Mouse (Mus musculus) heart, embryonic 14.5 days (tissue): ENCODE data around the gene Hunk. TPM values are rescaled to one million over a fixed set of nuclear protein-coding genes. Genes with fewer than 3 reads are reported as not detected.

Experiments
- ATAC-seq: fragments of 200-750 bp; cut with Nextera tagmentation; 2 replicates; pipeline ENCODE4 v1.8.0; 2017; ENCODE audit warnings: low read depth, moderate TSS enrichment; ENCODE audit not compliant: insufficient number of reproducible peaks, insufficient read depth, low FRiP score
- H3K27ac ChIP-seq, 2 experiments: fragments of 200-500 bp in 1 of 2; fragments of 300-500 bp in 1 of 2; sonication (generic) in 1 of 2; replicated peaks in 1 of 2; 2 replicates each; pipeline ENCODE4 v1.5.1; 2012 to 2014; ENCODE audit warnings: low read depth in 2 of 2, low read length in 2 of 2, control low read depth in 1 of 2, mild to moderate bottlenecking in 1 of 2, mixed read lengths in 1 of 2; ENCODE audit not compliant: control insufficient read depth in 1 of 2, insufficient read depth in 1 of 2
- H3K27me3 ChIP-seq: fragments of 300-500 bp; sonication (generic); 2 replicates; pipeline ENCODE4 v1.6.1; 2014; ENCODE audit warnings: mild to moderate bottlenecking, low read length, control low read depth; ENCODE audit not compliant: control insufficient read depth, insufficient read depth
- H3K36me3 ChIP-seq: fragments of 300-500 bp; sonication (generic); 2 replicates; pipeline ENCODE4 v1.6.1; 2014; ENCODE audit warnings: mild to moderate bottlenecking, control low read depth, low read length, mixed read lengths; ENCODE audit not compliant: control insufficient read depth, insufficient read depth
- H3K4me1 ChIP-seq, 2 experiments: fragments of 200-500 bp in 1 of 2; fragments of 300-500 bp in 1 of 2; sonication (generic) in 1 of 2; 2 replicates each; pipeline ENCODE4 v1.6.1; 2012 to 2014; ENCODE audit warnings: low read length in 2 of 2, control low read depth in 1 of 2, mixed read lengths in 1 of 2; ENCODE audit not compliant: control insufficient read depth in 2 of 2, insufficient read depth in 2 of 2
- H3K4me2 ChIP-seq: fragments of 300-500 bp; sonication (generic); 2 replicates; pipeline ENCODE4 v1.6.1; 2014; ENCODE audit warnings: mild to moderate bottlenecking, low read length
- H3K4me3 ChIP-seq, 2 experiments: fragments of 200-500 bp in 1 of 2; fragments of 300-500 bp in 1 of 2; sonication (generic) in 1 of 2; 2 replicates each; pipeline ENCODE4 v1.5.1; 2012 to 2014; ENCODE audit warnings: low read length in 2 of 2, mild to moderate bottlenecking in 2 of 2, control low read depth in 1 of 2, low read depth in 1 of 2, moderate library complexity in 1 of 2; ENCODE audit not compliant: control insufficient read depth in 1 of 2, insufficient read depth in 1 of 2
- H3K9ac ChIP-seq: fragments of 300-500 bp; sonication (generic); 2 replicates; pipeline ENCODE4 v1.6.1; 2014; ENCODE audit warnings: mild to moderate bottlenecking, low read length
- H3K9me3 ChIP-seq: fragments of 300-500 bp; sonication (generic); 2 replicates; pipeline ENCODE4 v1.6.1; 2016; ENCODE audit warnings: low read length, control low read depth; ENCODE audit not compliant: control insufficient read depth
- WGBS: fragments of 180-500 bp; shearing (Covaris S2); extraction: QIAGEN DNeasy Blood & Tissue Kit; methylation state at CpG from one replicate; pipeline ENCODE4 v1.1.7; 2014; 5-methylcytosine and 5-hydroxymethylcytosine counted together
- polyA plus RNA-seq: library from polyadenylated mRNA; unstranded; fragments of >200 nt; fragmentation: Nextera tagmentation; extraction: Ambion mirVana; gene quantifications from 2 replicates; pipeline ENCODE4 v1.2.1, GENCODE M21; 2014

Gene Hunk
- polyA plus RNA-seq, 1 experiment from 2014 or later = 10.4 TPM

GRCm38 (mm10) chr16:90384058-90384457 lies 1.8 kb upstream of the Hunk start:
- Histone ChIP-seq H3K27me3 (no peaks in the 10 kb centered on the region), H3K9ac (no peak overlapping the region), H3K4me1 (peaks cover 14 to 21% of the 10 kb centered on the region in 2 experiments), H3K9me3 (peaks cover 4% of the 10 kb centered on the region; the same call in 1 of the 2 replicates), H3K27ac (no peak overlapping the region), H3K4me2 (no peak overlapping the region), H3K36me3 (no peaks in the 10 kb centered on the region), H3K4me3 (no peak overlapping the region)
- WGBS = 44% methylated on average over 3 of the region's 3 CpGs
- no peak for ATAC-seq

GRCm38 (mm10) chr16:90384846-90385245 lies 967 bp upstream of the Hunk start:
- Histone ChIP-seq H3K4me3 (peak overlapping the region; percentile 64 to 91), H3K9ac (peak overlapping the region; percentile 97), H3K4me1 (peaks cover 18 to 29% of the 10 kb centered on the region in 2 experiments), H3K9me3 (peaks cover 4% of the 10 kb centered on the region; the same call in 1 of the 2 replicates), H3K36me3 (no peaks in the 10 kb centered on the region), H3K27ac (0 out of 4 replicates have a peak overlapping the region, but pooled peaks of 1 of the 2 experiments have one; percentile 92), H3K4me2 (peak overlapping the region; percentile 86), H3K27me3 (no peaks in the 10 kb centered on the region)
- ATAC-seq = no peak
- WGBS = 8% methylated on average over 12 of the region's 12 CpGs

DNA sequence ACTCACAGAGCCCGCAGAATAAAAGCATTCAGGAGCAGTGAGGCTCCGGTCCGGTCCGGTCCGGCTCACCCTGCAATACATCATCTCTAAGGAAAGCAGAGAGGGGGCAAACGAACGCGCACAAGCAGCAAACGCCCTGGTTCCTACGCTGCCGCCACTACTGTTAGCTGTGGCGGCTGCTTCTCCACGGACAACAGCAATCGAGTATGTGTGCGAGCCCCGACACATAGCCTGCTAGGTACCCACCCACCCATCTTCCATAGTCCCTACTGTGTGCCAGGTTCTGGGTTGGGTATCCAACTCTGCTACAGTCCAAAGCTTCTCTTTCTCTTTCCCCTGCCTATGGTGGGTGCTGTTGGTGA lies 506 bp upstream of the Hunk start:
- Histone ChIP-seq H3K9ac (peak overlapping the region; percentile 97), H3K4me3 (peak overlapping the region; percentile 64 to 91), H3K36me3 (no peaks in the 10 kb centered on the region), H3K4me1 (peaks cover 21 to 33% of the 10 kb centered on the region in 2 experiments), H3K27ac (peak overlapping the region; percentile 78 to 92), H3K9me3 (peaks cover 4% of the 10 kb centered on the region; the same call in 1 of the 2 replicates), H3K4me2 (peak overlapping the region; percentile 86), H3K27me3 (no peaks in the 10 kb centered on the region)
- ATAC-seq = no peak
- under 1% methylated on average over 16 of the region's 16 CpGs for WGBS

GRCm38 (mm10) chr16:90386514-90387160 lies 824 bp downstream of the Hunk start:
- Histone ChIP-seq H3K4me3 (peak overlapping the region; percentile 64 to 91), H3K27ac (peak overlapping the region; percentile 78 to 92), H3K4me1 (peaks cover 27 to 34% of the 10 kb centered on the region in 2 experiments), H3K4me2 (peak overlapping the region; percentile 86), H3K36me3 (peaks cover 12% of the 10 kb centered on the region), H3K27me3 (no peaks in the 10 kb centered on the region), H3K9ac (peak overlapping the region; percentile 97), H3K9me3 (peaks cover 6% of the 10 kb centered on the region; the same call in 1 of the 2 replicates)
- under 1% methylated on average over 47 of the region's 49 CpGs for WGBS
- ATAC-seq = peak; percentile 31

- 0 out of 2 replicates have a peak, but pooled peaks cover 4% of the 10 kb centered on the region for H3K9me3 ChIP-seq
- H3K9ac ChIP-seq = peak overlapping the region; percentile 97
- H3K4me3 ChIP-seq = peak overlapping the region; percentile 64 to 91
- H3K27ac ChIP-seq = peak overlapping the region; percentile 78 to 92
- peaks cover 27 to 34% of the 10 kb centered on the region in 2 experiments for H3K4me1 ChIP-seq
- peaks cover 13% of the 10 kb centered on the region for H3K36me3 ChIP-seq
- no peaks in the 10 kb centered on the region for H3K27me3 ChIP-seq
- WGBS = under 1% methylated on average over 12 of the region's 12 CpGs
- peak overlapping the region; percentile 86 for H3K4me2 ChIP-seq
- ATAC-seq = no peak
Observed at GRCm38 (mm10) chr16:90387161-90387671, 1.4 kb downstream of the Hunk start.

GRCm38 (mm10) chr16:90387961-90388360 lies 2.1 kb downstream of the Hunk start:
- Histone ChIP-seq H3K27ac (peak overlapping the region; percentile 51 to 82), H3K9ac (peak overlapping the region; percentile 97)

DNA sequence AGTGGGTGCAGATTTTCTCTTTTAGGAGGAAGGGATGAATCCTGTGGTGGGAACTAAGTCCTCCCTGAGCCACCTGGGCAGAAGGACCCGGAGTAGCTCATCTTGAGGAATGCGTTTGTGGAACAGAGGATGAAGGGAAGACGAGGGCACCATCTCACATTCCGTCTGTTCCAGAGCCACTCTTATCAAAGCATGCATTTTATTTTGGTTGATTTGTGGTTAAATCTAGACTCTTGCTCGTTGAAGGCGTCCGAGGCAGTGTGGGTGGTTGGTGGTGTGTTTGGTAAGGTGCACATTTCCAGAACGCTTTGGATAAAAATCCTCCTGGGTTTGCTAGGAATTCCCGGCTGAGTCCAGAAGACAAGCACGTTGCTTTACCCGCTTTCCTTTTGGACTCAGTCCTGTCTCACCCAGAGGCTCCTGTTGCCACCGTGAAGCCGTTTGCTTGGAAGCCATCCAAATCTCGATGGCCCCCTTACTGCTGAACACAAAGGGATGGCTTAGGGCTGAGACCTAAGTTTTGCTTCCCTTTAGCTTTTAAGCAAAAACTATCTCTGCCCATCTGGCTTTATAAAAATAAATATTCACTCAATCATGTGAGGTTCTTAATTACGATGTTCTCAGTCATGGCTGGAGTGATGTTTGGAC lies 3.4 kb downstream of the Hunk start:
- no peak for ATAC-seq
- peak overlapping the region; percentile 8 to 91; a peak in 3 of 4 replicates for H3K4me3 ChIP-seq
- 16% methylated on average over 15 of the region's 15 CpGs for WGBS
- H3K36me3 ChIP-seq = peaks cover 17% of the 10 kb centered on the region
- peak overlapping the region; percentile 72 to 82 for H3K27ac ChIP-seq
- H3K27me3 ChIP-seq = no peaks in the 10 kb centered on the region
- 0 out of 2 replicates have a peak, but pooled peaks cover 4% of the 10 kb centered on the region for H3K9me3 ChIP-seq
- H3K4me2 ChIP-seq = peak overlapping the region; percentile 86
- peak overlapping the region; percentile 97 for H3K9ac ChIP-seq
- H3K4me1 ChIP-seq = peaks cover 25 to 41% of the 10 kb centered on the region in 2 experiments

More at GRCm38 (mm10) chr16:90387961-90388360, 2.1 kb downstream of the Hunk start:
- no peak for ATAC-seq
- H3K9me3 ChIP-seq = 0 out of 2 replicates have a peak, but pooled peaks cover 4% of the 10 kb centered on the region
- 46% methylated on average over 4 of the region's 4 CpGs for WGBS
- peaks cover 22 to 34% of the 10 kb centered on the region in 2 experiments for H3K4me1 ChIP-seq
- no peaks in the 10 kb centered on the region for H3K27me3 ChIP-seq
- H3K4me3 ChIP-seq = peak overlapping the region; percentile 14 to 91
- peaks cover 17% of the 10 kb centered on the region for H3K36me3 ChIP-seq
- peak overlapping the region; percentile 86 for H3K4me2 ChIP-seq
